Mouse (Mus musculus) bone marrow macrophage, adult 2 months (primary cell): ENCODE results near the gene Frmd4b. TPM values are rescaled to one million over a fixed set of nuclear protein-coding genes. Genes with fewer than 3 reads are reported as not detected.

Experiments used
- H3K27ac ChIP-seq: 2 replicates; pipeline ENCODE4 v1.5.1; 2012; ENCODE audit warnings: low read depth, low read length; ENCODE audit not compliant: insufficient read depth
- H3K4me1 ChIP-seq: 2 replicates; pipeline ENCODE4 v1.6.1; 2012; ENCODE audit warnings: low read length; ENCODE audit not compliant: control insufficient read depth, insufficient read depth
- H3K4me3 ChIP-seq: 2 replicates; pipeline ENCODE4 v1.5.1; 2012; ENCODE audit warnings: mild to moderate bottlenecking, low read length, moderate library complexity; ENCODE audit not compliant: insufficient read depth
- CTCF ChIP-seq: IDR thresholded peaks from 2 replicates; pipeline ENCODE4 v1.5.1; 2012; ENCODE audit warnings: low read depth, mild to moderate bottlenecking, low read length, moderate library complexity
- POLR2A ChIP-seq: IDR thresholded peaks from 2 replicates; pipeline ENCODE4 v1.6.1; 2012; ENCODE audit warnings: mild to moderate bottlenecking, low read depth, low read length, borderline replicate concordance
- polyA plus RNA-seq: library from polyadenylated mRNA; stranded (reverse); fragments of >200 nt; gene quantifications from 2 replicates; pipeline ENCODE4 v1.2.4, GENCODE M21; 2012; ENCODE audit not compliant: missing spikeins, insufficient read depth, insufficient read length

Frmd4b gene
- polyA plus RNA-seq, 1 experiment = 115 TPM

GRCm38 (mm10) chr6:97581941-97582340, 35.4 kb downstream of the Frmd4b start:
- Histone ChIP-seq H3K27ac (no peak overlapping the region), H3K4me3 (no peak overlapping the region), H3K4me1 (no peaks in the 10 kb centered on the region)
- TF ChIP-seq CTCF = no peak
- no peak for TF ChIP-seq POLR2A

- Histone ChIP-seq H3K4me1 (no peaks in the 10 kb centered on the region), H3K27ac (no peak overlapping the region), H3K4me3 (no peak overlapping the region)
- TF ChIP-seq CTCF (no peak), POLR2A (no peak)
These were observed 36.8 kb downstream of the Frmd4b start for GRCm38 (mm10) chr6:97580479-97581030.

- Histone ChIP-seq H3K4me3 (no peak overlapping the region), H3K4me1 (no peaks in the 10 kb centered on the region), H3K27ac (no peak overlapping the region)
- TF ChIP-seq POLR2A (no peak), CTCF (no peak)
These were observed 37.6 kb downstream of the Frmd4b start for GRCm38 (mm10) chr6:97579704-97580103.

GRCm38 (mm10) chr6:97578210-97578609, 39.1 kb downstream of the Frmd4b start:
- Histone ChIP-seq H3K4me1 (no peaks in the 10 kb centered on the region), H3K27ac (no peak overlapping the region), H3K4me3 (no peak overlapping the region)
- TF ChIP-seq CTCF (no peak), POLR2A (no peak)

GRCm38 (mm10) chr6:97577349-97577748, 40.0 kb downstream of the Frmd4b start:
- Histone ChIP-seq H3K4me1 (no peaks in the 10 kb centered on the region), H3K4me3 (no peak overlapping the region), H3K27ac (no peak overlapping the region)
- no peak for TF ChIP-seq CTCF
- no peak for TF ChIP-seq POLR2A

- Histone ChIP-seq H3K4me1 (no peaks in the 10 kb centered on the region), H3K27ac (no peak overlapping the region), H3K4me3 (no peak overlapping the region)
- TF ChIP-seq CTCF (no peak), POLR2A (no peak)
These were observed 40.6 kb downstream of the Frmd4b start for GRCm38 (mm10) chr6:97576565-97577346.

GRCm38 (mm10) chr6:97576096-97576495, 41.2 kb downstream of the Frmd4b start:
- Histone ChIP-seq H3K4me1 (no peaks in the 10 kb centered on the region), H3K4me3 (no peak overlapping the region), H3K27ac (no peak overlapping the region)
- TF ChIP-seq CTCF (no peak), POLR2A (no peak)

GRCm38 (mm10) chr6:97574973-97575372, 42.4 kb downstream of the Frmd4b start:
- no peak for TF ChIP-seq POLR2A
- no peak for TF ChIP-seq CTCF
- Histone ChIP-seq H3K27ac (no peak overlapping the region), H3K4me1 (no peaks in the 10 kb centered on the region), H3K4me3 (no peak overlapping the region)

- Histone ChIP-seq H3K4me3 (no peak overlapping the region), H3K4me1 (no peaks in the 10 kb centered on the region), H3K27ac (no peak overlapping the region)
- no peak for TF ChIP-seq CTCF
- TF ChIP-seq POLR2A = no peak
These were observed 45.1 kb downstream of the Frmd4b start for GRCm38 (mm10) chr6:97572226-97572625.

- Histone ChIP-seq H3K27ac (no peak overlapping the region), H3K4me1 (no peaks in the 10 kb centered on the region), H3K4me3 (no peak overlapping the region)
These were observed 48.8 kb downstream of the Frmd4b start for GRCm38 (mm10) chr6:97568538-97568937.

More at GRCm38 (mm10) chr6:97568538-97568937, 48.8 kb downstream of the Frmd4b start:
- TF ChIP-seq CTCF (no peak), POLR2A (no peak)
